In genomic region chr19:32345181-32345745, GRCm38 (mm10) we compare ENCODE assay signal across 10 mouse cellular contexts. TPM values are rescaled to one million over a fixed set of nuclear protein-coding genes. Genes with fewer than 3 reads are reported as not detected.
DNase-seq lines count a peak whose midpoint lies in the region; ATAC-seq and TF ChIP-seq lines count a peak whose summit lies in the region.
"Had no signal": no experiment of that assay in that cellular context is flagged by ENCODE, and none has a peak within 500 bp of the region (broad histone marks: within the 10 kb centered on the region; RNA-seq: fewer than 3 reads in every experiment).

No protein-coding gene starts in this region.

- H3K4me1 ChIP-seq in embryonic facial prominence, embryonic 13.5 days = peaks cover 55% of the 10 kb centered on the region
- peaks cover 63% of the 10 kb centered on the region for H3K4me1 ChIP-seq in embryonic facial prominence, embryonic 10.5 days
- peaks cover 51% of the 10 kb centered on the region for H3K4me1 ChIP-seq in kidney, embryonic 14.5 days (ENCODE audit: control insufficient read depth, insufficient read depth, low read length)
- peaks cover 10% of the 10 kb centered on the region for H3K4me1 ChIP-seq in thymus, adult 2 months (replicated peaks; ENCODE audit: control insufficient read depth, insufficient read depth, low read length)
- peaks cover 81% of the 10 kb centered on the region for H3K4me1 ChIP-seq in midbrain, embryonic 10.5 days

- H3K4me2 ChIP-seq in embryonic facial prominence, embryonic 13.5 days = no peak overlapping the region
- H3K4me2 ChIP-seq in kidney, embryonic 14.5 days (replicated peaks; ENCODE audit: low read depth, low read length) = no peak overlapping the region

- H3K9ac ChIP-seq in embryonic facial prominence, embryonic 13.5 days = no peak overlapping the region
- no peak overlapping the region for H3K9ac ChIP-seq in kidney, embryonic 14.5 days (ENCODE audit: low read depth, low read length)
- H3K9ac ChIP-seq: forebrain, embryonic 13.5 days had no signal

- no peak overlapping the region for H3K4me3 ChIP-seq in embryonic facial prominence, embryonic 13.5 days
- no peak overlapping the region for H3K4me3 ChIP-seq in embryonic facial prominence, embryonic 10.5 days
- no peak overlapping the region for H3K4me3 ChIP-seq in kidney, embryonic 14.5 days (ENCODE audit: low read length)
- no peak overlapping the region for H3K4me3 ChIP-seq in thymus, adult 2 months (ENCODE audit: control insufficient read depth, insufficient read depth, low read length)
- no peak overlapping the region for H3K4me3 ChIP-seq in midbrain, embryonic 10.5 days

- 0 out of 2 replicates have a peak overlapping the region, but pooled peaks have one; percentile 57 for H3K27ac ChIP-seq in embryonic facial prominence, embryonic 13.5 days
- no peak overlapping the region for H3K27ac ChIP-seq in embryonic facial prominence, embryonic 10.5 days (replicated peaks)
- H3K27ac ChIP-seq in kidney, embryonic 14.5 days (ENCODE audit: low read depth, low read length) = 0 out of 2 replicates have a peak overlapping the region, but pooled peaks have one; percentile 82
- 0 out of 2 replicates have a peak overlapping the region, but pooled peaks have one; percentile 5 for H3K27ac ChIP-seq in thymus, adult 2 months (ENCODE audit: control insufficient read depth, insufficient read depth, low read length)
- no peak overlapping the region for H3K27ac ChIP-seq in midbrain, embryonic 10.5 days (replicated peaks)
- H3K27ac ChIP-seq: forebrain, embryonic 13.5 days had no signal

- 0 out of 2 replicates have a peak, but pooled peaks cover 3% of the 10 kb centered on the region for H3K36me3 ChIP-seq in embryonic facial prominence, embryonic 13.5 days
- H3K36me3 ChIP-seq in embryonic facial prominence, embryonic 10.5 days (replicated peaks) = peaks cover 4% of the 10 kb centered on the region
- no peaks in the 10 kb centered on the region for H3K36me3 ChIP-seq in kidney, embryonic 14.5 days (ENCODE audit: control insufficient read depth, insufficient read depth, low read length)
- no peaks in the 10 kb centered on the region for H3K36me3 ChIP-seq in thymus, adult 2 months (ENCODE audit: control insufficient read depth, insufficient read depth, low read length)
- no peaks in the 10 kb centered on the region for H3K36me3 ChIP-seq in midbrain, embryonic 10.5 days

- no peak for TF ChIP-seq POLR2A in thymus, adult 2 months (IDR thresholded peaks at IDR 0.05; ENCODE audit: control insufficient read depth, extremely low read depth, insufficient read depth, low read length, poor library complexity)

- DNase-seq in embryonic facial prominence, embryonic 10.5 days (ENCODE audit: low spot score) = no peak
- no peak for DNase-seq in kidney, adult 18-20 months
- DNase-seq in thymus, adult 2 months = peak; percentile 19
- DNase-seq in thymus, adult 18-20 months = no peak
- DNase-seq in thymus, postnatal 4 days = peak; percentile 47
- no peak for DNase-seq in midbrain, embryonic 10.5 days (ENCODE audit: low spot score)
- DNase-seq: embryo, embryonic 11 days had no signal

- TF ChIP-seq CTCF in thymus, adult 2 months (IDR thresholded peaks at IDR 0.05; ENCODE audit: borderline replicate concordance, control insufficient read depth, extremely low read depth, insufficient read depth, low read length, poor library complexity) = no peak

- no peak for ATAC-seq in embryonic facial prominence, embryonic 13.5 days (ENCODE audit: insufficient number of reproducible peaks, insufficient read depth, low FRiP score, low TSS enrichment, low read depth)
- no peak for ATAC-seq in kidney, embryonic 14.5 days (ENCODE audit: low FRiP score, low TSS enrichment)

- WGBS in embryonic facial prominence, embryonic 13.5 days = 78% methylated on average over 6 of the region's 6 CpGs
- 79% methylated on average over 6 of the region's 6 CpGs for WGBS in embryonic facial prominence, embryonic 10.5 days
- WGBS in kidney, embryonic 14.5 days = 85% methylated on average over 6 of the region's 6 CpGs
- 66% methylated on average over 6 of the region's 6 CpGs for WGBS in thymus, adult 2 months
- 87% methylated on average over 6 of the region's 6 CpGs for WGBS in midbrain, embryonic 10.5 days

- H3K27me3 ChIP-seq in embryonic facial prominence, embryonic 13.5 days = no peaks in the 10 kb centered on the region
- no peaks in the 10 kb centered on the region for H3K27me3 ChIP-seq in embryonic facial prominence, embryonic 10.5 days (replicated peaks; ENCODE audit: low read depth, poor library complexity, severe bottlenecking)
- no peaks in the 10 kb centered on the region for H3K27me3 ChIP-seq in kidney, embryonic 14.5 days (ENCODE audit: control insufficient read depth, insufficient read depth, low read length)
- H3K27me3 ChIP-seq in thymus, adult 2 months (ENCODE audit: control insufficient read depth, insufficient read depth, low read length) = no peaks in the 10 kb centered on the region
- H3K27me3 ChIP-seq in midbrain, embryonic 10.5 days (ENCODE audit: low read depth, poor library complexity, severe bottlenecking) = no peaks in the 10 kb centered on the region; the same call in 1 of the 2 replicates
- H3K27me3 ChIP-seq: forebrain, embryonic 13.5 days had no signal

- no peaks in the 10 kb centered on the region for H3K9me3 ChIP-seq in embryonic facial prominence, embryonic 13.5 days
- H3K9me3 ChIP-seq in embryonic facial prominence, embryonic 10.5 days = no peaks in the 10 kb centered on the region
- no peaks in the 10 kb centered on the region for H3K9me3 ChIP-seq in kidney, embryonic 14.5 days (ENCODE audit: control insufficient read depth, low read length)
- no peaks in the 10 kb centered on the region for H3K9me3 ChIP-seq in midbrain, embryonic 10.5 days (replicated peaks)
- H3K9me3 ChIP-seq: forebrain, embryonic 13.5 days had no signal

RNA-seq across cellular contexts. Expression of gene Sgms1, which starts 44.3 kb away (rescaled TPM):
- 28.8 and 35.6 TPM in 2 replicates for polyA plus RNA-seq in embryonic facial prominence, embryonic 13.5 days (2015; fragmentation: Nextera tagmentation; extraction: Ambion mirVana)
- polyA plus RNA-seq in embryonic facial prominence, embryonic 10.5 days (2016; fragmentation: Nextera tagmentation; extraction: Ambion mirVana) = 15.2 and 16.6 TPM in 2 replicates
- 32.1 and 50.8 TPM in 2 replicates for polyA plus RNA-seq in kidney, embryonic 14.5 days (2014; fragmentation: Nextera tagmentation; extraction: Ambion mirVana)
- polyA plus RNA-seq in thymus, adult 2 months (2012; rRNA removed) = 5.9 and 7.4 TPM in 2 replicates
- 13.1 and 14.6 TPM in 2 replicates for polyA plus RNA-seq in midbrain, embryonic 10.5 days (2016; fragmentation: Nextera tagmentation; extraction: Ambion mirVana)

Comparison
In these comparisons a context has a peak if more than half of its experiments do, and no peak if none do; other contexts are left out.
1. H3K27ac ChIP-seq: peak in embryonic facial prominence, embryonic 13.5 days (single experiment), kidney, embryonic 14.5 days (single experiment) and thymus, adult 2 months (single experiment); none in embryonic facial prominence, embryonic 10.5 days (single experiment) and midbrain, embryonic 10.5 days (single experiment).
2. DNase-seq: peak in thymus, adult 2 months (single experiment) and thymus, postnatal 4 days (single experiment); none in embryonic facial prominence, embryonic 10.5 days (single experiment), kidney, adult 18-20 months (single experiment), thymus, adult 18-20 months (0 of 2) and midbrain, embryonic 10.5 days (single experiment).